Mouse (Mus musculus) small intestine, adult 2 months (tissue): ENCODE measurements around the gene Serpina3k. TPM values are rescaled to one million over a fixed set of nuclear protein-coding genes. Genes with fewer than 3 reads are reported as not detected.
"Not testable (repeated sequence)": the region's sequence is repeated elsewhere in the genome, so short reads cannot be mapped to it uniquely, and the experiment has no call there.

Source experiments
- H3K27ac ChIP-seq: fragments of 200-500 bp; 2 replicates; pipeline ENCODE4 v1.5.1; 2012; ENCODE audit warnings: low read depth, low read length, control low read depth, inconsistent platforms; ENCODE audit not compliant: insufficient read depth
- H3K27me3 ChIP-seq: fragments of 200-500 bp; 2 replicates; pipeline ENCODE4 v1.6.1; 2012; ENCODE audit warnings: mild to moderate bottlenecking, moderate library complexity, low read length, inconsistent platforms; ENCODE audit not compliant: control insufficient read depth, insufficient read depth
- H3K36me3 ChIP-seq: fragments of 200-500 bp; 2 replicates; pipeline ENCODE4 v1.6.1; 2012; ENCODE audit warnings: mild to moderate bottlenecking, low read length, control low read depth, inconsistent platforms; ENCODE audit not compliant: control insufficient read depth, insufficient read depth
- H3K4me1 ChIP-seq: fragments of 200-500 bp; 2 replicates; pipeline ENCODE4 v1.6.1; 2012; ENCODE audit warnings: low read length, inconsistent platforms, mixed read lengths; ENCODE audit not compliant: control insufficient read depth, insufficient read depth, insufficient read length
- H3K4me3 ChIP-seq: fragments of 200-500 bp; 2 replicates; pipeline ENCODE4 v1.5.1; 2012; ENCODE audit warnings: low read depth, mild to moderate bottlenecking, control low read depth, inconsistent platforms, low read length, moderate library complexity
- CTCF ChIP-seq: fragments of 200-500 bp; IDR thresholded peaks from 2 replicates; pipeline ENCODE4 v1.5.1; 2012; ENCODE audit warnings: low read depth, mild to moderate bottlenecking, control low read depth, inconsistent platforms, low read length, moderate library complexity, mixed read lengths; ENCODE audit not compliant: insufficient replicate concordance, insufficient read length; ENCODE audit errors: extremely low read depth
- POLR2A ChIP-seq: fragments of 200-500 bp; IDR thresholded peaks from 2 replicates; pipeline ENCODE4 v1.6.1; 2012; ENCODE audit warnings: low read depth, mild to moderate bottlenecking, control low read depth, inconsistent platforms, low read length, moderate library complexity
- WGBS: fragments of 180-500 bp; shearing (Covaris S2); methylation state at CpG from one replicate; pipeline ENCODE4 v1.1.7; 2018; 5-methylcytosine and 5-hydroxymethylcytosine counted together
- polyA plus RNA-seq: library from polyadenylated mRNA; depleted of rRNA; stranded (reverse); fragments of >200 nt; gene quantifications from 2 replicates; pipeline ENCODE4 v1.2.3, GENCODE M21; 2012

The Serpina3k gene
- polyA plus RNA-seq, 1 experiment, result not detected

- Histone ChIP-seq H3K4me3 (no peak overlapping the region), H3K4me1 (no peaks in the 10 kb centered on the region), H3K27ac (no peak overlapping the region), H3K27me3 (no peaks in the 10 kb centered on the region), H3K36me3 (no peaks in the 10 kb centered on the region)
- 90% methylated on average over 3 of the region's 3 CpGs for WGBS
- no peak for TF ChIP-seq CTCF
- TF ChIP-seq POLR2A, result no peak
Observed at GRCm38 (mm10) chr12:104338705-104339104, 419 bp downstream of the Serpina3k start.

- H3K36me3 ChIP-seq, H3K4me1 ChIP-seq, H3K4me3 ChIP-seq, H3K27me3 ChIP-seq, H3K27ac ChIP-seq: not testable (repeated sequence)
Observed at GRCm38 (mm10) chr12:104342489-104342888, 4.2 kb downstream of the Serpina3k start.

GRCm38 (mm10) chr12:104345181-104345580, 6.9 kb downstream of the Serpina3k start:
- no peak overlapping the region for H3K27ac ChIP-seq
- WGBS, result 53% methylated on average over 2 of the region's 2 CpGs
- H3K27me3 ChIP-seq, result no peaks in the 10 kb centered on the region
- H3K4me1 ChIP-seq, result no peaks in the 10 kb centered on the region
- TF ChIP-seq POLR2A (no peak), CTCF (no peak)
- H3K4me3 ChIP-seq, result no peak overlapping the region
- no peaks in the 10 kb centered on the region for H3K36me3 ChIP-seq

GRCm38 (mm10) chr12:104345707-104346106, 7.4 kb downstream of the Serpina3k start:
- H3K4me3 ChIP-seq, result no peak overlapping the region
- H3K27me3 ChIP-seq, result no peaks in the 10 kb centered on the region
- no peaks in the 10 kb centered on the region for H3K4me1 ChIP-seq
- H3K27ac ChIP-seq, result no peak overlapping the region
- TF ChIP-seq POLR2A (no peak), CTCF (no peak)
- H3K36me3 ChIP-seq, result no peaks in the 10 kb centered on the region

GRCm38 (mm10) chr12:104347091-104347490, 8.8 kb downstream of the Serpina3k start:
- H3K27ac ChIP-seq, result no peak overlapping the region

GRCm38 (mm10) chr12:104351812-104352211, 13.5 kb downstream of the Serpina3k start:
- H3K27me3 ChIP-seq, H3K4me1 ChIP-seq: not testable (repeated sequence)
- WGBS, result 17% methylated on average over 3 of the region's 3 CpGs

More at GRCm38 (mm10) chr12:104347091-104347490, 8.8 kb downstream of the Serpina3k start:
- TF ChIP-seq POLR2A (no peak), CTCF (no peak)
- Histone ChIP-seq H3K4me1 (no peaks in the 10 kb centered on the region), H3K36me3 (no peaks in the 10 kb centered on the region), H3K4me3 (no peak overlapping the region), H3K27me3 (no peaks in the 10 kb centered on the region)
- 74% methylated on average over 2 of the region's 2 CpGs for WGBS

GRCm38 (mm10) chr12:104356006-104356405, 17.7 kb downstream of the Serpina3k start:
- Histone ChIP-seq H3K4me1 (no peaks in the 10 kb centered on the region), H3K27ac (no peak overlapping the region), H3K27me3 (no peaks in the 10 kb centered on the region), H3K36me3 (no peaks in the 10 kb centered on the region), H3K4me3 (no peak overlapping the region)
- 57% methylated on average over 3 of the region's 3 CpGs for WGBS
- TF ChIP-seq POLR2A, result no peak
- no peak for TF ChIP-seq CTCF

More at GRCm38 (mm10) chr12:104351812-104352211, 13.5 kb downstream of the Serpina3k start:
- not testable (repeated sequence) for H3K4me3 ChIP-seq, H3K36me3 ChIP-seq, H3K27ac ChIP-seq

- no peak for TF ChIP-seq POLR2A
- TF ChIP-seq CTCF, result no peak
- no peaks in the 10 kb centered on the region for H3K4me1 ChIP-seq
Observed at GRCm38 (mm10) chr12:104369986-104370385, 31.7 kb downstream of the Serpina3k start.

GRCm38 (mm10) chr12:104377179-104377578, 38.9 kb downstream of the Serpina3k start:
- not testable (repeated sequence) for H3K27me3 ChIP-seq, H3K4me1 ChIP-seq, H3K36me3 ChIP-seq, H3K27ac ChIP-seq, H3K4me3 ChIP-seq
- 78% methylated on average over 5 of the region's 5 CpGs for WGBS

More at GRCm38 (mm10) chr12:104369986-104370385, 31.7 kb downstream of the Serpina3k start:
- Histone ChIP-seq H3K27ac (no peak overlapping the region), H3K4me3 (no peak overlapping the region), H3K27me3 (no peaks in the 10 kb centered on the region), H3K36me3 (no peaks in the 10 kb centered on the region)
- 78% methylated on average over 3 of the region's 3 CpGs for whole genome bisulfite sequencing

GRCm38 (mm10) chr12:104378351-104378750, 40.1 kb downstream of the Serpina3k start:
- H3K4me3 ChIP-seq, H3K27ac ChIP-seq, H3K4me1 ChIP-seq, H3K36me3 ChIP-seq, H3K27me3 ChIP-seq: not testable (repeated sequence)
- 48% methylated on average over 2 of the region's 2 CpGs for WGBS

GRCm38 (mm10) chr12:104378815-104379214, 40.5 kb downstream of the Serpina3k start:
- H3K27me3 ChIP-seq, H3K36me3 ChIP-seq, H3K4me3 ChIP-seq, H3K4me1 ChIP-seq, H3K27ac ChIP-seq: not testable (repeated sequence)
- 59% methylated on average over 5 of the region's 5 CpGs for WGBS
